Mouse (Mus musculus) hematopoietic stem cell, adult 5-6 weeks (primary cell): ENCODE results near the gene Ubr2. TPM values are rescaled to one million over a fixed set of nuclear protein-coding genes. Genes with fewer than 3 reads are reported as not detected.

Experiments
- ATAC-seq, 2 experiments: fragments of 125-278 bp in 1 of 2; replicated peaks in 1 of 2; 2 replicates each; pipeline ENCODE4 v1.8.0; 2016 to 2017; ENCODE audit warnings: inconsistent platforms in 2 of 2, mild to moderate bottlenecking in 2 of 2, moderate number of reproducible peaks in 2 of 2, low read depth in 1 of 2, moderate TSS enrichment in 1 of 2; ENCODE audit not compliant: low FRiP score in 2 of 2, poor library complexity in 2 of 2, severe bottlenecking in 2 of 2, insufficient read depth in 1 of 2, low TSS enrichment in 1 of 2
- total RNA-seq: library from RNA; stranded (forward); fragments of 172-1452, 232-1000 nt; gene quantifications from 2 replicates; pipeline ENCODE4 v1.2.3, GENCODE M21; 2017

Gene Ubr2
- total RNA-seq: 34.3 and 36.7 TPM in 2 replicates

DNA sequence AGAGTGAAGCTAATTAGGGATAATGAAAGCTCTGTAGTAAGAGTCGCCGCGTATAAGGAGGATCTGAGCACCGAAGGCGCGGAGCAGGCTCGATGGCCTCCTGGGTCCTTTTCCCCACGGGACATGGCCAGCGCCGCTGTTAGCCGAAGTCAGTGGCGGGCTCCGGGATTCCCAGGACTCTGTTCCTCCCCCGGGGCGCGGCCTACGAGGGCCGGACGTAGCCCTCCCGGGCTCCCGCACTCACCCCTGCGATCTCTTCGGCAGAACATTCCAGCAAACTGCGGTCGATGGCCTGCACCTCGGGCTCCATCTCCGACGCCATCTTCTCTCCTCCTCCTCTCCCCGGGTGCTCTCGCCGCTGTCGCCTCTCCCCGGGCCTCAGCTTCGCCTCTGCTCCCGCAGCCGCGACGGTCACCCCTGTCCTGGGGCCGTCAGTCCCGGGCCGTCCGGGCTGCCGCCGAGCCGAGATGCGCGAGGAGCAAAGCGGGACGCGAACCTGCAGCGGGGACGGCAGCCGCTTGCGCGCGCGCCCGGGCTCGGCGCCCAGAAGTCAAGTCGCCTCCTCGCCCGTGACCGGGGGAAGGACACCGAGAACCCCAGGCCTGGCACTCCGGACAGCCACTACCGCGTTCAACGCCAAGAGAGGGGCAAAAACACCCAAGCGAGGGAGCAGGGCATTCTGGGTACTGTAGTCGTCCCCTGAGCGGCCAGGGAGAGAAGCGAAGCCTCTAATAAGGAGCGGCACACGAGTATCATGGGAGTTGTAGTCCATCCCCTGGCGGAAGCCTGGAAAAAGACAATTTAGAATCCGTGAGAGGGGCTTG is at the start of gene Ubr2:
Gene Ubr2, minus strand, starts transcription at position 659 of the 824 bp plus-strand sequence.
- peak; percentile 94 to 96 for ATAC-seq

DNA sequence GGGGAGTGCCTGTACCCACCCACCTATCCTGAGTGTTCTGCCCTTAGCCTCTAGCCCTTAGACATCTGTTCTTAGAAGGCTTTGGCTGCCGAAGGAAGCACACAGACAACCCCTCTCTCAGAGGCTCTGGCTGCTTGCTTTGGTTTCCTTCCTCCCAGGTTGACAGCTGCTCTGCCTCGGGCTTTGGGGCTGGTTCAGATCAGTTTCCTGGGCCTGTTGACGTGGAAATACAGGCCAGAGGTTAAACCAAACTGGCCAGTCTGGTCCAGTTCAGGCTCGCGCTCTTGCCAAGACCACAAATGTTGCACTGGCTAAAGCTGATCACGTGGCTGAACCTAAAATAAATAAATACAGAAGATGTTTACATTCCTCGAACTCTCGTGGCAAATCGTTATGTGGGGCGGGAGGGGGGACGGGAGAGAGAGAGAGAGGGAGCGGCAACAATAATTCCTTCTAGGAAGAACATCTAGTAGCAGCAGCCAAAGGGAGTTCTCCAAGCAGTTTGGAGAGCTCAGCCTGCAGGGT is 49.5 kb upstream of the Ubr2 start:
- ATAC-seq: no peak

DNA sequence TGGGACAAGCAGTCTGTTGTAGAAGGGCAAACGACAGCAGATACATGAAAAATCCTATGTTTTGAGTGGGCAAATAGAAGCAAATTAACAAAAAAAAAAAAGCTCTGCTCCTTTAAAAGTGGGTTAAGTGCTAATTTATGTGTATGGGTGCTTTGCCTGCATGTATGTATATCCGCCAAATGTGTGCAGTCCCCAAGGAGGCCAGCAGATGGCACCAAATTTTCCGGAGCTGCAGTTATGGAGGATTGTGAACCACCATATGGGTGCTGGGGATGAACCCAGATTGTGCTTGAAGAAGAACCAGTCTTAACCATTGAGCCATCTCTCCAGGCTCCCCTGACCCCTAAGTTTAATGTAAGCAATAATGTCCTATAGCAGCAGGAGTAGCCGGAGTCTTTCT is 47.6 kb upstream of the Ubr2 start:
- ATAC-seq: no peak

DNA sequence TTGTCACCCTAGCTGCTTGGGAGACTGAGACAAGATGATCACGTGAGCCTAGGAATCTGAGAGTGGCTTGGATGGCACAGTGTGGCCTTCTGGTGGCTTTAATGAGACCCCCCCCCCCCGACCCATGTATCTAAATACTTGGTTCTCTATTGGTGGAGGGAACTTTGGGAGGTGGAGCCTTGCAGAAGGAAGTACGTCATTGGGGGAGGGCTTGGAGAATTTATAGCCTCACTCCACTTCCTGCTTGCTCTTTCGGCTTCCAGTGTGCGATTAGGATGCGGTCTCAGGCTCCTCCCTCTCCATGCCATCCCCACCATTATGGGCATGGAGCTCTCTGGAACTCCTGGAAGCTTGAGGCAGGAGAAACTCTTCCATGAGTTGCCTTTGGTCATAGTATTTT is 46.1 kb upstream of the Ubr2 start:
- ATAC-seq: no peak

DNA sequence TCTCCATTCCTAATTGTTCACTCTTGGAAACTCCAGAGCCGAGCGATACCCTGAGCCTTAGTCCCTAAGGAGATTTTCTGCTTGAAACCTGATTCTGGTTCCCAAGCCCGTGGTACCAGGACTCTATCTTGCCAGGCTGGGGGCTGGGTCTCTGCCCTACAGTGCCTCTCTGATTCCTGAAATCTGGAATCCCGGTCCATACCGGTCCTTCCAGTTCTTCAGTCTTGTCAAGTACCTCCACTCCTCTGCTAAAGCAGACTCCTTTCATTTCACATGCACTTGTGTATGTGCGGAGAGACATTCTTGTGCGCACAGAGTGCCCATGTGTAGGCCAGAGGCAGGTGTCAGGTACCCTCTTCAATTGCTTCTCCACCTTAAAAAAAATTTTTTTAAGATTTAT is 44.8 kb upstream of the Ubr2 start:
- no peak for ATAC-seq

DNA sequence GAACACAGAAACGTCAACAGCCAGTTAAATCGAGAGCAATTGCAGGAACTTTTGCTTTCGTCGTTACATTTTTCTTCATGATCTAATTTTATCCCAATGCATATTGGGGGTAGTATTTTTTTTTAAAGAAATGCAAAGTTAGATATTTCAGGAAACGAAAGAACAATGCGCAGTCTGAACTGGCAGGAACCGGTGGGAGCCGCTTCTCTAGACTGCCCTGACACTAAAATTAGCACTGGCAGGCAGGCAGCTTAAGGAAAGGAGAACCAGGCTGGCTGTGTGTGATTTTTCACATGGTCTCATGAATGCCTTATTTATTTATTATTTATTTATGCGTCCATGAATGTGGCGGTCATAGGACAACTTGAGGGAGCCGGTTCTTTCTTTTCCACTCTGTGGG is 44.3 kb upstream of the Ubr2 start:
- ATAC-seq: peak; percentile 22 to 69; a peak in 3 of 4 replicates

DNA sequence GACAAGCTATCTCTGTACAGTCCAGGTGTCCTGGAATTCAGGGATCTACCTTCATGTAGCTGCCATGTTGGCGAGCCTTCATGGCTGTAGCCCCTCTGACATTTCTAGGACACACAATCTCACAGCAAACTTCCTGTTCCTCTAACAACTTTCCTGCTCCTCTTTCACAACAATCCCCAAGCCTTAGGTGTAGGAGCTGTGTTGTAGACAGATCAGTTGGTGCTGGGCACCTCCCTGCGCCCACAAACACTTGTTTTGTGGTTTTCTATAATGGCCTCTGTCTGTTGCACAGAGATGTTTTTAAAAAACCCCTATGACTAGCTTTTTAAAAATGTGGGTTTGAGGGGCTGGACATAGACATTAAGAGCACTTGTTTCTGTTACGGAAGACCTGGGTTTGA is 40.3 kb upstream of the Ubr2 start:
- ATAC-seq: no peak

DNA sequence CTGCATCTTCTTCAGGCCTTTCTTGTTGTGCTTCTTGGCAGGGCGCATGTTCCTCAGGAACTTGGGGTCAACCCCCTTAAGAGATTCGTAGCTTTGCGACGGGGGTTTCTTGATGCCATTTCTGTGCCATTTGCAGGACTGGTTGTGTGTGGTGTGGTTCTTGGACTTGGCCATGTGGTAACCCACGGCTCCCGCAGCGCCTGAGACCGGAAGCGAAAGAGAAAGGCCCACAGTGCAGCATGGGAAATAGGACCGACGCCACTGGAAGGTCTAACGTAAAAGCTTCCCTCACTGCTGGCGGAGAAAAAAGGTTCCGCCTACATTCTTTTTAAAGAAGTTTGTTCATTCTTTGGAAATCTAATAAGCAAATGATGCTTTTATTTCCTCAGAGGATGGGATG is 32.5 kb upstream of the Ubr2 start:
- no peak for ATAC-seq

DNA sequence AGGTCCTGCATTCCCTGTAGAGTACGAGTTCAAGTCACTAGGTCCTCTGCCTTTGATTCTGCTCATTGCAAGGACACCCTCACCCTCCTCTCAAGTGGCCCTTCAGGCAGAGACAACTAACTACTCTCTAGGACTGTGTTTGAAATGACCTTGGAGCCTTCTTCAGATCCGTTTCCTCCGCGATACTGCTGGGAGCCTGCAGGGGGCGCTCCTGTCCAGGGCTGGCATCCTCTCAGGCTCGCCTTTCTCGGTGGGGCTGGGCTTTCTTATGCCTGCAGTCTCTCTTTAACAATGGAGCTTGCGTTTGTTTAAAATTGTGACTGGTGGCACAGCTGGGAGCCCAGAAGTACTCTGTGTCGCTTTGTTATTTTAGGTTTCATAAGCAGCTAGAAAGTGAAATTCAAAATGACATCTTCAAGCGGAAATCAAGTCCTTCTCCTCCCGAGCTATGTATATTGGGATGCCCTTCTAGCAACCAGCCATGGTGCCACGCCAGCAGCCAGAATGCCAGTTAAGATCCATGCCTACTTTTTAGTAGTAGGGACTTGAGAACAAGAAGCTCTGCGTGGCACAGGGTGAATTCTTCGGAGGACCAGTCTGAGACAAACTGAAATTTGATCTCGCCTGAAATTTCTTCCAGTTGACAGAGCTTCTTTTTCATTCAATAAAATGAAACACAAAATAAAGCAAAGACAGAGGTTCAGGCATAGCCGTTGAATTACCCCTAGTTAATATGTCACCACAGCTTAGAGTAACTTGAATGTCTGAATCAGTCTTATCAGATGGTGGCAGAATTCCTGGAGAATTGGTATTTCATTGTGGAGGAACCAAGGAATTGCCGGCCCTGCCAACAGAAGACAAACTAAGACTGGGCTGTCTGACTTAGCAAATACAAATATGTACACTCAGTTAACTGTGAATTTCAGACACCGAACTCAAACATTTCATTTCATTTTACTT is 28.8 kb upstream of the Ubr2 start:
- ATAC-seq: peak; percentile 75 to 89

DNA sequence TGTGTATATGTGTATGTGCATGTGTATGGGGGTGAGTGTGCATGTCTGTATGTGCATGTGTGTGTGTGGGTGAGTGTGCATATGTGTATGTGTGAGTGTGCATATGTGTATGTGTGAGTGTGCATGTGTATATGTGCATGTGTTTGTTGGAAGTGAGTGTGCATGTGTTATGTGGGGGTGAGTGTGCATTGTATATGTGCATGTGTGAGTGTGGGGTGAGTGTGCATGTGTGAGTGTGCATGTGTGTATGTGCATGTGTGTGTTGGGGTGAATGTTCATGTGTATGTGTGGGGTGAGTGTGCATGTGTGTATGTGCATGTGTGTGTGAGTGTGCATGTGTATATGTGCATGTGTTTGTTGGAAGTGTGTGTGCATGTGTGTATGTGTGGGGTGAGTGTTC is 24.2 kb upstream of the Ubr2 start:
- no peak for ATAC-seq

DNA sequence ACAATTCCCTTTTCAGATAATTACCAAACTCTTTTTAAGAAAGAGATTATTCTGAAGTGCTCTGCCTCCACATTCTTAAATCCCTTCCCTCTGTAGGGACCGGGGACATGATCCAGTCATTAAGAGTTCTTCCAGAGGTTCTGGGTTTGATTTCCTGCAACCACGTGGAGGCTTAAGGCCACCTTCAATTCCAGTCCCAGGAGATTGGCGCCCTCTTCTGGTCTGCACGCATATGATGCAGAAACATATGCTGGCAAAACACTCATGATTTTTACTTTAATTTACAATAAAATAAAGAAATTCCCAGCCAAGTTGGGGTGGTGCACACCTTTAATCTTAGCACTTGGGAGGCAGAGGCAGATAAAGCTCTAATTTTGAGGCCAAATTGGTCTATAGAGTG is 23.3 kb upstream of the Ubr2 start:
- ATAC-seq: no peak

DNA sequence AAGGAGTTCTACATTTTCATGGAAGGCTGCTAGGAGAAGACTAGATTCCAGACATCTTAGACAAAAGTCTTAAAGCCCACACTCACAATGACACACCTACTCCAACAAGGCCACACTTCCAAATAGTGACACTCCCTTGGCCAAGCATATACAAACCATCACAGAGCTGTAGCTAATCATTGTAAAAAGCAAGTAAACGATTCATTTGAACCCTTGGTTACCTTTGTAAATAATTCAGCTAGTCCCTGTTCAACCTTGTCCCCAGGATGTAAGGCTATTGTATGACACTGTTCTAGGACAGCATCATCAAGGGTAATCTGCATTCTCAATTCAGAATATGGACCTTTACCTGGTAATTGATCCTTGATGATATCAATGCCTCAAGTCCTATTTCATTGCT is 14.4 kb upstream of the Ubr2 start:
- no peak for ATAC-seq

DNA sequence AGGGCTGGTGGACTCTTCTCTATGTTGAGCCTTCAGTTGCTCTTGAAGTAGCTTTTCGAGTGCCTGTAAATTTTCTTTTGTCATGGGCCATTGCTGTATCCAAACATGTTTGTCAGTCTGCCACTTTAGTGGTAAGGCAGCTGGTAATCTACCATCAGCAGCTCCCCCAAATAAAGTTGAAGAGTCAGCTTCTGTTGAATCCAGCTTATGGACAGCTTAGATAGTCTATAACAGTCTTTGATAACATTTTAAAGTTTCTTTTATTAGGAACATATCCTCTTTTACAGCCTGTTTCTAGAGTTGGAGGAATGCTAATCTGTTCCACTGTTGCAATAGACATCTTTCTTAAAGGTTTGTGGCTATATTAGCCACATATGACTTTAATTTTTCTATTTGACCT is 13.0 kb upstream of the Ubr2 start:
- no peak for ATAC-seq

DNA sequence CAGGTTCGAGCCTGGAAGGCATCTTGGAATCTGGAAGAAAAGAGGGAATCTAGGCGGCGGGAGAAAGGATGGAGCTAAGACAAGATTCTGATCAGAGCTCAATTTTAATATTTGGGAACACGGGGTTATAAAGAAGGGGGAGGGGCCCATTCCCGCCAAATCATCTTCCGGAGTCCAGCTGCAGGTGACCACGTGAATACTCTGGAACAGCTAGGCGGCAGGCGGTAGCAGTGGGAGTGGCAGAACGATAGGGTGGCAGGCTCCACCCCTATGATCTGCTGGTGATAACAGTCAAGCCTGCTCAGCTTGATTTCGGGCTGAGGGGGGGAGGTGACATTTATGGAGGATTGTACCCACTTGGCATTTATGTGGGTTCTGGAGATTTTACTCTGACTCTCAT is 2.5 kb upstream of the Ubr2 start:
- no peak for ATAC-seq

DNA sequence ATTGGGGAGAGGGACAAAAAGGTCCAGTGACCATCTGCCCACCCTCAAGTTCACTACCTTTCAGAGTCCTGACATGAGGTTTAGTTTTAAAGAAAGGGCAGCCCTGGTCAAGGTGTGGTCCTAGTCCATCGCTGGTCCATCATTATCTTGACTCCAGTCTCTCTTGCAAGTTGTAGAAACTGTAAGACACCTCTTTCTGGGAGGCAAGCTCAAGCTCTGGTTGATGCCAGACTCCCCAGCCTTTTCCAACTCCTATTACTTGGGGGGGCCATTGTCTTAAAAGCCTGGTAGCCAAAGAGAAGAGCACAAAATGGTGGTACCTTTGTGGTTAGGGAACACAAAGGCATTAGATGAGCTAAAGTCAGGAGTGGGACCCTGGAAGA is 1.3 kb upstream of the Ubr2 start:
- no peak for ATAC-seq

DNA sequence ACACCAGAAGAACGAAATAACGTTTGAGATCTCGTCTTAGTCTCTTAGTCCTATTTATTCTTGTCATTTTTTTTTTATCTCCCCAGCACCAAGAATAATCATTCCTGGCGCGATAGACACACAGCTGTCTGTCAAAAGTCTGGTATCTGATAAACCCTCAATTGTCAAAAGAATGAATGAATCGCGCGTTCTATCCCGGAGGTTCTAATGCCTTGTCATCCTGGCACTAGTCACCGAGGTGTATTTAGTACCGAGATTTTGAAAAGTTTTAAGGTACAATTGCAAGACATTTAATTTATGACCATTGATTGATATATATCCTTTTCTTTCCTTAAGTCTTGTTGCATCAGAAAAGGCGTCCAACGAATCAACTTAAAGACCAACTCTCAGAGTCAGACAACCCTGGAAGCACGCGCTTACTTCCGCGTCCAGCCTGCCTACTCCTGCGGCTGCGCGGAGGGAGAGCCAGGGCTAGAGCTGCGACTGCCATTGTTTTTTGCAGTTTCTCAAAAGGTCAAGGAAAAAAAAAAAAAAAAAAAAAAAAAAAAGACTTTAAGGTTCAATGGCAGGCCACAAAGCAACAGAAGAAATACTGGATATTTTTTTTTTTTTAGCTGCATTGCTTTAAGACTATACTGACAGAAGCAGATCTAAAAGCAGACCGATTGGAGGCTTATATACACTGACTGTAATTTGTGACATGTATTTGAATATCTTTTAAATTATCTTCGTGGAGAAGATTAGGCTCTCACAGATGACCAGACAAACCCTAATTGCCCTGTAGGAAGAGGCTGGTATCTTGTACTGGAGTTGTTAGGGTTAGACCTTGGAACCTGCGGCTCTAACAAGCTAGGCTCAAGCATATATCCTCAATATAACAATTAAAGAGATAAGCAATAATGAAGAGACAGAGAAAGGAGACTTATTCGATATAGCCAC is 635 bp upstream of the Ubr2 start:
- ATAC-seq: peak; percentile 51 to 67; a peak in 3 of 4 replicates

DNA sequence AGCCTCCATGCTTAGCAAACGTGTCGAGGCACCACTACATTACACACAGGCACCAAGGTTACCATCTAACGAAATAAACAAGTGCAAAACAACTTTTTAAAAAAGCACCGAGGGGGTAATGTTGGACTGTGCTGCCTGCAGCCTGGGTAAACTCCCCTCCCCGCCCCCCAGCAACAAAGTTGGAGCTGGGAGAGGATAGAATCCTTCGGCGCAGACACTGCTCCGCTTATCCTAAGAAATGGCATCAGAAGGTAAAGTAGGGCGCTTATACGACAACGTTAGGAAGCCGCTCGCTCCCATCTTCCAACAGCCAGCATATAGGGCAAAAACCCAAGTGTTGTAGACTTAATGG is 834 bp downstream of the Ubr2 start:
- ATAC-seq: no peak
